In the genomic region with DNA sequence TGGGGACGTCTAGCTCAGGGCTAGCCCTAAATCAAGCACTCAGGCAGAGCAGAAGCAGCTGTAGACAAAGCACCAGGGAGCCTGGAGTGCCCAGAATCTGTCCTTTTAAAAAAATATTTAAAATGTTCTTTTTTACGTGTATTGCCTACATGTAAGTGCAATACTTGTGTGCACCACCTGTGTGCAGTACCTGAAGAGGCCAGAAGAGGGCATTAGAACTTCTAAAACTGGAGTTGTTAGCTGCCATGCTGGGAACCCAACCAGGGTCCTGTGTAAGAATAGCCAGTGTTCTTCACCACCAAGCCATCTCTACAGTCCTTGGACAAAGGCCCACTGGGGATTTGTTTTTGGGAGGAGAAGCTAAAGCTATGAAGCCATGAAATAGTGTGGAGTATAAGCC, we compare ENCODE assay signal across 15 mouse cellular contexts. TPM values are rescaled to one million over a fixed set of nuclear protein-coding genes. Genes with fewer than 3 reads are reported as not detected.
DNase-seq lines count a peak whose midpoint lies in the region; ATAC-seq and TF ChIP-seq lines count a peak whose summit lies in the region.
"Had no signal": no experiment of that assay in that cellular context is flagged by ENCODE, and none has a peak within 500 bp of the region (broad histone marks: within the 10 kb centered on the region; RNA-seq: fewer than 3 reads in every experiment).

No protein-coding gene starts in this region.

- TF ChIP-seq EP300 in MEL (IDR thresholded peaks at IDR 0.05; ENCODE audit: low read depth in 1 of 2, low read length in 2 of 2): no peak

- no peaks in the 10 kb centered on the region for H3K4me1 ChIP-seq in intestine, postnatal 0 days (replicated peaks; ENCODE audit: control insufficient read depth, insufficient read depth, low read length)
- no peaks in the 10 kb centered on the region for H3K4me1 ChIP-seq in intestine, embryonic 15.5 days (replicated peaks)
- no peaks in the 10 kb centered on the region for H3K4me1 ChIP-seq in midbrain, embryonic 13.5 days (replicated peaks)
- no peaks in the 10 kb centered on the region for H3K4me1 ChIP-seq in midbrain, embryonic 16.5 days (ENCODE audit: control insufficient read depth, insufficient read depth, low read length)
- H3K4me1 ChIP-seq in MEL (ENCODE audit: control insufficient read depth in 1 of 2, insufficient read depth in 2 of 2, low read length in 2 of 2): no peaks in the 10 kb centered on the region
- H3K4me1 ChIP-seq: embryonic facial prominence, embryonic 12.5 days; neural tube, embryonic 15.5 days had no signal

- no peaks in the 10 kb centered on the region for H3K79me2 ChIP-seq in MEL (ENCODE audit: control insufficient read depth, insufficient read depth, low read length, poor library complexity)

- TF ChIP-seq POLR2A in MEL (IDR thresholded peaks at IDR 0.05; ENCODE audit: control insufficient read depth in 1 of 2, insufficient read depth in 1 of 2, low read depth in 1 of 2, low read length in 2 of 2, poor library complexity in 1 of 2): no peak

- no peak overlapping the region for H3K27ac ChIP-seq in intestine, postnatal 0 days (ENCODE audit: low read depth, low read length)
- H3K27ac ChIP-seq in intestine, embryonic 15.5 days: no peak overlapping the region
- no peak overlapping the region for H3K27ac ChIP-seq in midbrain, embryonic 13.5 days
- H3K27ac ChIP-seq in midbrain, embryonic 16.5 days (ENCODE audit: low read length): no peak overlapping the region
- H3K27ac ChIP-seq in MEL (ENCODE audit: control insufficient read depth, low read depth, low read length): no peak overlapping the region
- H3K27ac ChIP-seq: embryonic facial prominence, embryonic 12.5 days; neural tube, embryonic 15.5 days had no signal

- no peak overlapping the region for H3K9ac ChIP-seq in intestine, postnatal 0 days (ENCODE audit: low read depth, low read length)
- no peak overlapping the region for H3K9ac ChIP-seq in intestine, embryonic 15.5 days
- H3K9ac ChIP-seq in midbrain, embryonic 13.5 days (replicated peaks): 0 out of 2 replicates have a peak overlapping the region, but pooled peaks have one; percentile 19
- no peak overlapping the region for H3K9ac ChIP-seq in midbrain, embryonic 16.5 days (ENCODE audit: low read depth, low read length)
- H3K9ac ChIP-seq in MEL (ENCODE audit: control insufficient read depth, low read depth, low read length, poor library complexity, severe bottlenecking): no peak overlapping the region
- H3K9ac ChIP-seq: embryonic facial prominence, embryonic 12.5 days; neural tube, embryonic 15.5 days had no signal

- H3K27me3 ChIP-seq in intestine, postnatal 0 days (replicated peaks; ENCODE audit: control insufficient read depth, insufficient read depth, low read length): no peaks in the 10 kb centered on the region
- H3K27me3 ChIP-seq in intestine, embryonic 15.5 days (replicated peaks): no peaks in the 10 kb centered on the region
- H3K27me3 ChIP-seq in midbrain, embryonic 13.5 days: no peaks in the 10 kb centered on the region
- H3K27me3 ChIP-seq in midbrain, embryonic 16.5 days (ENCODE audit: control insufficient read depth, insufficient read depth, low read depth, low read length): no peaks in the 10 kb centered on the region
- no peaks in the 10 kb centered on the region for H3K27me3 ChIP-seq in MEL (ENCODE audit: control insufficient read depth in 1 of 2, insufficient read depth in 2 of 2, low read length in 2 of 2)
- H3K27me3 ChIP-seq: embryonic facial prominence, embryonic 12.5 days; neural tube, embryonic 15.5 days had no signal

- H3K4me3 ChIP-seq in intestine, postnatal 0 days (ENCODE audit: low read depth, low read length): no peak overlapping the region
- H3K4me3 ChIP-seq in intestine, embryonic 15.5 days (replicated peaks): no peak overlapping the region
- no peak overlapping the region for H3K4me3 ChIP-seq in midbrain, embryonic 13.5 days (replicated peaks)
- no peak overlapping the region for H3K4me3 ChIP-seq in midbrain, embryonic 16.5 days (ENCODE audit: low read depth, low read length)
- no peak overlapping the region for H3K4me3 ChIP-seq in MEL (ENCODE audit: control insufficient read depth in 1 of 2, insufficient read depth in 1 of 2, low read depth in 2 of 2, low read length in 2 of 2)
- H3K4me3 ChIP-seq: embryonic facial prominence, embryonic 12.5 days; neural tube, embryonic 15.5 days had no signal

- no peak overlapping the region for H3K4me2 ChIP-seq in intestine, postnatal 0 days (replicated peaks; ENCODE audit: low read depth)
- no peak overlapping the region for H3K4me2 ChIP-seq in intestine, embryonic 15.5 days (replicated peaks)
- H3K4me2 ChIP-seq in midbrain, embryonic 13.5 days (replicated peaks): no peak overlapping the region
- H3K4me2 ChIP-seq in midbrain, embryonic 16.5 days (ENCODE audit: low read length): no peak overlapping the region
- H3K4me2 ChIP-seq: embryonic facial prominence, embryonic 12.5 days; neural tube, embryonic 15.5 days had no signal

- TF ChIP-seq RAD21 in MEL (IDR thresholded peaks at IDR 0.05; ENCODE audit: low read depth, low read length): no peak

- peak; percentile 40 for TF ChIP-seq CTCF in intestine, postnatal 0 days (IDR thresholded peaks at IDR 0.05; ENCODE audit: low read depth)
- peak; percentile 15 to 55 (median 42); a peak in 5 of 6 replicates for TF ChIP-seq CTCF in MEL (IDR thresholded peaks at IDR 0.05 in 2 of 3, conservative IDR thresholded peaks at IDR 0.05 in 1 of 3; ENCODE audit: control insufficient read depth in 1 of 3, insufficient read depth in 1 of 3, low read depth in 2 of 3, low read length in 3 of 3, poor library complexity in 1 of 3, severe bottlenecking in 1 of 3)

- DNase-seq in MEL (ENCODE audit: low read depth, low spot score): peak; percentile 59
- peak; percentile 41 for DNase-seq in naive thymus-derived CD4-positive, alpha-beta T cell, adult 2 months (ENCODE audit: low read depth)
- no peak for DNase-seq in kidney, postnatal 14 days
- DNase-seq: adrenal gland, postnatal 25 days; cerebellum, adult 9-10 months; kidney, postnatal 25 days; lung, postnatal 10 days had no signal

- ATAC-seq in intestine, postnatal 0 days: no peak
- ATAC-seq in intestine, embryonic 15.5 days: no peak
- no peak for ATAC-seq in midbrain, embryonic 13.5 days
- ATAC-seq in midbrain, embryonic 16.5 days: no peak
- ATAC-seq in erythroid progenitor cell, adult 5-6 weeks (replicated peaks; ENCODE audit: low FRiP score, poor library complexity, severe bottlenecking): no peak
- ATAC-seq: intestine, embryonic 16.5 days had no signal

- no peaks in the 10 kb centered on the region for H3K9me3 ChIP-seq in intestine, postnatal 0 days (ENCODE audit: control insufficient read depth)
- H3K9me3 ChIP-seq in intestine, embryonic 15.5 days: no peaks in the 10 kb centered on the region
- H3K9me3 ChIP-seq in midbrain, embryonic 13.5 days: 0 out of 2 replicates have a peak, but pooled peaks cover 5% of the 10 kb centered on the region
- no peaks in the 10 kb centered on the region for H3K9me3 ChIP-seq in midbrain, embryonic 16.5 days (replicated peaks; ENCODE audit: control insufficient read depth, low read length, poor library complexity, severe bottlenecking)
- H3K9me3 ChIP-seq in MEL (replicated peaks; ENCODE audit: insufficient read depth, low read length): no peaks in the 10 kb centered on the region
- H3K9me3 ChIP-seq: embryonic facial prominence, embryonic 12.5 days; neural tube, embryonic 15.5 days had no signal

- H3K36me3 ChIP-seq in intestine, postnatal 0 days (ENCODE audit: control insufficient read depth, insufficient read depth): peaks cover 47% of the 10 kb centered on the region
- H3K36me3 ChIP-seq in intestine, embryonic 15.5 days: peaks cover 12% of the 10 kb centered on the region
- peaks cover 75% of the 10 kb centered on the region for H3K36me3 ChIP-seq in midbrain, embryonic 13.5 days
- peaks cover 26% of the 10 kb centered on the region for H3K36me3 ChIP-seq in midbrain, embryonic 16.5 days (ENCODE audit: control insufficient read depth, insufficient read depth, low read length)
- no peaks in the 10 kb centered on the region for H3K36me3 ChIP-seq in MEL (ENCODE audit: control insufficient read depth in 1 of 2, insufficient read depth in 2 of 2, low read length in 2 of 2)

- 85% methylated on average over 2 of the region's 2 CpGs for WGBS in intestine, postnatal 0 days
- WGBS in intestine, embryonic 15.5 days: 88% methylated on average over 2 of the region's 2 CpGs
- 89% methylated on average over 2 of the region's 2 CpGs for WGBS in midbrain, embryonic 13.5 days
- 91% methylated on average over 2 of the region's 2 CpGs for WGBS in midbrain, embryonic 16.5 days

RNA-seq across cellular contexts. Expression of a gene that starts 6.8 kb away (rescaled TPM):
- polyA plus RNA-seq in intestine, postnatal 0 days (2015; fragmentation: Nextera tagmentation; extraction: Ambion mirVana): 90.6 and 103 TPM in 2 replicates
- polyA plus RNA-seq in intestine, embryonic 15.5 days (2015; fragmentation: Nextera tagmentation; extraction: Ambion mirVana): 185 and 190 TPM in 2 replicates
- polyA plus RNA-seq in midbrain, embryonic 13.5 days (2015; fragmentation: Nextera tagmentation; extraction: Ambion mirVana): 88.9 and 96.0 TPM in 2 replicates
- polyA plus RNA-seq in midbrain, embryonic 16.5 days (2015; fragmentation: Nextera tagmentation; extraction: Ambion mirVana): 76.2 and 81.9 TPM in 2 replicates
- 1,806 and 1,842 TPM in 2 replicates for total RNA-seq in MEL (2012; rRNA removed)
- 100 to 1,000 TPM in 1 of 2 experiments, not detected in 1; 116 TPM for polyA plus RNA-seq in MEL (2012; ENCODE audit: insufficient read depth in 1 of 2, insufficient read length in 2 of 2, low read depth in 1 of 2, low replicate concordance in 2 of 2, missing spikeins in 1 of 2)
- total RNA-seq in erythroid progenitor cell, adult 5-6 weeks (2015; ENCODE audit: low replicate concordance): 414 and 420 TPM in 2 replicates
- 266 and 285 TPM in 2 replicates for total RNA-seq in erythroid progenitor cell, adult 5-6 weeks (2017; ENCODE audit: low replicate concordance)

RNA-seq across cellular contexts. Expression of a gene that starts 6.8 kb away (rescaled TPM):
- polyA plus RNA-seq in intestine, postnatal 0 days (2015; fragmentation: Nextera tagmentation; extraction: Ambion mirVana): 4.3 and 4.4 TPM in 2 replicates
- polyA plus RNA-seq in intestine, embryonic 15.5 days (2015; fragmentation: Nextera tagmentation; extraction: Ambion mirVana): 7.2 and 7.7 TPM in 2 replicates
- 18.1 and 21.1 TPM in 2 replicates for polyA plus RNA-seq in midbrain, embryonic 13.5 days (2015; fragmentation: Nextera tagmentation; extraction: Ambion mirVana)
- 24.7 and 29.0 TPM in 2 replicates for polyA plus RNA-seq in midbrain, embryonic 16.5 days (2015; fragmentation: Nextera tagmentation; extraction: Ambion mirVana)
- total RNA-seq in MEL (2012; rRNA removed): 13.5 and 17.9 TPM in 2 replicates
- 10 to 100 TPM in 1 of 2 experiments, not detected in 1; 14.2 TPM for polyA plus RNA-seq in MEL (2012; ENCODE audit: insufficient read depth in 1 of 2, insufficient read length in 2 of 2, low read depth in 1 of 2, low replicate concordance in 2 of 2, missing spikeins in 1 of 2)
- total RNA-seq in erythroid progenitor cell, adult 5-6 weeks (2015; ENCODE audit: low replicate concordance): 3.8 TPM in 1 of 2 replicates, not detected in the other
- 0.30 and 1.0 TPM in 2 replicates for total RNA-seq in erythroid progenitor cell, adult 5-6 weeks (2017; ENCODE audit: low replicate concordance)

RNA-seq across cellular contexts. Expression of a gene that starts 27.3 kb away (rescaled TPM):
- polyA plus RNA-seq in intestine, postnatal 0 days (2015; fragmentation: Nextera tagmentation; extraction: Ambion mirVana): 48.7 and 50.2 TPM in 2 replicates
- polyA plus RNA-seq in intestine, embryonic 15.5 days (2015; fragmentation: Nextera tagmentation; extraction: Ambion mirVana): 16.8 and 19.3 TPM in 2 replicates
- polyA plus RNA-seq in midbrain, embryonic 13.5 days (2015; fragmentation: Nextera tagmentation; extraction: Ambion mirVana): 19.2 and 20.6 TPM in 2 replicates
- polyA plus RNA-seq in midbrain, embryonic 16.5 days (2015; fragmentation: Nextera tagmentation; extraction: Ambion mirVana): 20.7 and 21.7 TPM in 2 replicates
- total RNA-seq in MEL (2012; rRNA removed): 7.4 and 7.8 TPM in 2 replicates
- 10 to 100 TPM in 1 of 2 experiments, not detected in 1; 16.0 TPM for polyA plus RNA-seq in MEL (2012; ENCODE audit: insufficient read depth in 1 of 2, insufficient read length in 2 of 2, low read depth in 1 of 2, low replicate concordance in 2 of 2, missing spikeins in 1 of 2)
- total RNA-seq in erythroid progenitor cell, adult 5-6 weeks (2015; ENCODE audit: low replicate concordance): 1.3 and 2.2 TPM in 2 replicates
- total RNA-seq in erythroid progenitor cell, adult 5-6 weeks (2017; ENCODE audit: low replicate concordance): 1.0 and 2.0 TPM in 2 replicates
